Mouse (Mus musculus): ENCODE data around the gene Jmjd8.

DNA sequence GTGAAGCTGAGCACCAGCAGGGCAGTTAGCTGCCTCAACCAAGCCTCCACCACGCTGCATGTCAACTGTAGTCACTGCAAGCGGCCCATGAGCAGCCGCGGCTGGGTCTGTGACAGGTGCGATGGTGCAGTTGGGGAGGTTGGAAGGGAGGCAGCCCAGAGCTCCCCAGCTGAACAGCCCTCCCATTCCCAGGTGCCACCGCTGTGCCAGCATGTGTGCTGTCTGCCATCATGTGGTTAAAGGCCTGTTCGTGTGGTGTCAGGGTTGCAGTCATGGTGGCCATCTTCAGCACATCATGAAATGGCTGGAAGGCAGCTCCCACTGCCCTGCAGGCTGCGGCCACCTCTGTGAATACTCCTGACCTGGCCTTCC, 458 bp upstream of the Jmjd8 start:
- TF ChIP-seq CTCF (IDR thresholded peaks at IDR 0.05; ENCODE audit: low read depth, low read length) = no peak
- TF ChIP-seq POLR2A (IDR thresholded peaks at IDR 0.05; ENCODE audit: extremely low read depth, insufficient read depth, low read length) = no peak
